Mouse (Mus musculus) liver, embryonic 12.5 days (tissue): ENCODE measurements around the gene Begain. TPM values are rescaled to one million over a fixed set of nuclear protein-coding genes. Genes with fewer than 3 reads are reported as not detected.
A peak's percentile ranks its signal among the peaks of the same experiment; 100 is the strongest.

Experiments used
- ATAC-seq: fragments of 200-750 bp; cut with Nextera tagmentation; 2 replicates; pipeline ENCODE4 v1.8.0; 2017; ENCODE audit warnings: moderate number of reproducible peaks, mild to moderate bottlenecking, moderate library complexity
- H3K27ac ChIP-seq: fragments of 300-500 bp; sonication (generic); 2 replicates; pipeline ENCODE4 v1.5.1; 2016; ENCODE audit warnings: mild to moderate bottlenecking
- H3K27me3 ChIP-seq: fragments of 300-500 bp; sonication (generic); replicated peaks from 2 replicates; pipeline ENCODE4 v1.6.1; 2016; ENCODE audit warnings: mild to moderate bottlenecking, moderate library complexity
- H3K36me3 ChIP-seq: fragments of 300-500 bp; sonication (generic); 2 replicates; pipeline ENCODE4 v1.6.1; 2016; ENCODE audit warnings: mild to moderate bottlenecking, moderate library complexity
- H3K4me1 ChIP-seq: fragments of 300-500 bp; sonication (generic); 2 replicates; pipeline ENCODE4 v1.6.1; 2016
- H3K4me2 ChIP-seq: fragments of 300-500 bp; sonication (generic); 2 replicates; pipeline ENCODE4 v1.6.1; 2016; ENCODE audit warnings: mild to moderate bottlenecking, moderate library complexity
- H3K4me3 ChIP-seq: fragments of 300-500 bp; sonication (generic); 2 replicates; pipeline ENCODE4 v1.5.1; 2016; ENCODE audit warnings: mild to moderate bottlenecking, moderate library complexity
- H3K9ac ChIP-seq: fragments of 300-500 bp; sonication (generic); 2 replicates; pipeline ENCODE4 v1.6.1; 2016; ENCODE audit warnings: mild to moderate bottlenecking, moderate library complexity
- H3K9me3 ChIP-seq: fragments of 300-500 bp; sonication (generic); replicated peaks from 2 replicates; pipeline ENCODE4 v1.6.1; 2016; ENCODE audit warnings: mild to moderate bottlenecking, moderate library complexity
- WGBS: fragments of 180-500 bp; shearing (Covaris S2); methylation state at CpG from one replicate; pipeline ENCODE4 v1.1.7; 2016; ENCODE audit not compliant: insufficient replicate concordance; 5-methylcytosine and 5-hydroxymethylcytosine counted together
- polyA plus RNA-seq: library from polyadenylated mRNA; unstranded; fragments of >200 nt; fragmentation: Nextera tagmentation; extraction: Ambion mirVana; gene quantifications from 2 replicates; pipeline ENCODE4 v1.2.1, GENCODE M21; 2016

Gene Begain
- polyA plus RNA-seq, 1 experiment from 2014 or later: 1.9 TPM

DNA sequence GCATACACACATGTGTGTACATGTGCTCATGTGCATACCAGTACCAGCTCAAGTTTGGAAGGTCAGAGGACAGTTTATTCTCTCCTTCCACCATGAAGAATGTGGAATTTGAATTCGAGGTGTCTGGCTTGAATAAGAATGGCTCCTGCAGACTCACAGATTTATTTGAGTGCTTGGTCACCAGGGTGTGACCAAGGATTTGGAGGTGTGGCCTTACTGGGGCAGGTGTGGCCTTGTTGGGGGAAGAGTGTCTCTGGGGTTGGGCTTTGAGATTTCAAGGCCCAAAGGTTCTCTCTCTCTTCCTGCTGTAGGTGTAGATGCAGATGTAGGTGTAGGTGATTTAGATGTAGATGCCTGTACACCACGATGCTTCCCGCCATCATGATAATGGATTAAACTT, 15.5 kb upstream of the Begain start:
- Histone ChIP-seq H3K27ac (no peak overlapping the region), H3K9ac (no peak overlapping the region), H3K4me1 (no peaks in the 10 kb centered on the region), H3K36me3 (no peaks in the 10 kb centered on the region), H3K4me3 (no peak overlapping the region), H3K27me3 (no peaks in the 10 kb centered on the region), H3K9me3 (no peaks in the 10 kb centered on the region), H3K4me2 (no peak overlapping the region)
- 61% methylated on average over 3 of the region's 3 CpGs for WGBS
- no peak for ATAC-seq

DNA sequence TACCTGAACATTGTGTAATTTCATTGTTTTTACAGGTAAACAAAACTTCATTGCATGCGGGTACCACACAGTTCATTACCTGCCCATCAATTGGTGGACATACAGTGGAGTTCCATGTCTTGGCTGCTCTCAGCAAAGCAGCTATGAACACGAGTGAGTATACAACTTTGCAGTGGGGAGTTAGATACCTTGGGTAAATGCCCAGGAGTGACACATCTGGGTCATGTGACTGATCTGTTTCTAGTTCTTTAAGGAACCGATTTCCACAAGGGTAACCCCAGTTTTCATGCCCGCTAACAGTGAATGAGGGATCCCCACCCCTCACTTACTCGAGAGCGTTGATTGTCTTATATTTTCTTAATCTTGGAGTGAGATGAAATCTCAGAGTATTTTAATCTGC, 9.0 kb upstream of the Begain start:
- no peaks in the 10 kb centered on the region; the same call in 1 of the 2 replicates for H3K27me3 ChIP-seq
- no peak for ATAC-seq
- no peak overlapping the region for H3K9ac ChIP-seq
- no peaks in the 10 kb centered on the region for H3K9me3 ChIP-seq
- no peak overlapping the region for H3K4me3 ChIP-seq
- H3K4me1 ChIP-seq: no peaks in the 10 kb centered on the region
- no peak overlapping the region for H3K27ac ChIP-seq
- 57% methylated on average over 6 of the region's 6 CpGs for WGBS
- H3K36me3 ChIP-seq: no peaks in the 10 kb centered on the region
- no peak overlapping the region for H3K4me2 ChIP-seq

DNA sequence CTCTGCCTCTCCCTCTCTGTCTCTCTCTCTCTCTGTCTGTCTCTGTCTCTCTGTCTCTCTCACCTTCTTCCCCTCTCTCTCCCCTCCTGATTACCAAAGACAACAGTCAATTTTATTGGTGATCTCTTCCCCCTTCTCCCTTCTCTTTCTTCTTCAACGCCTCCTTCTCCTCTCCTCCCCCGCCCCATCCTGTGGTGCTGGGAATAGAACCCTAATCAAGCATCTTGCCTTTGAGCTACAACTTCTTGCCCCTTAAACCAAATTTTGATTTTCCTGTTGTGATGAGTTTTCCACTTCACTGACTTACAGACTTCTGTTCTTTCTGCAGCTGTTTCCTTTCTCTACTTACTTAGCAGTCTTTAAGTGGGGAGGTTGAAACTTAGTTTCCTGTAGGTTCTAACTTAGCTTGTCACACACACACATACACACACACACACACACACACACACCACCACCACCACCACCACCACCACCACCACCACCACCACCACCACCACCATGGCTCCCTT, 6.8 kb upstream of the Begain start:
- no peak overlapping the region for H3K4me2 ChIP-seq
- no peak overlapping the region for H3K27ac ChIP-seq
- no peaks in the 10 kb centered on the region for H3K9me3 ChIP-seq
- WGBS: 39% methylated on average over 2 of the region's 2 CpGs
- H3K27me3 ChIP-seq: peaks cover 1% of the 10 kb centered on the region; the same call in 1 of the 2 replicates
- no peak overlapping the region for H3K4me3 ChIP-seq
- no peak overlapping the region for H3K9ac ChIP-seq
- ATAC-seq: no peak
- H3K36me3 ChIP-seq: no peaks in the 10 kb centered on the region
- H3K4me1 ChIP-seq: no peaks in the 10 kb centered on the region

DNA sequence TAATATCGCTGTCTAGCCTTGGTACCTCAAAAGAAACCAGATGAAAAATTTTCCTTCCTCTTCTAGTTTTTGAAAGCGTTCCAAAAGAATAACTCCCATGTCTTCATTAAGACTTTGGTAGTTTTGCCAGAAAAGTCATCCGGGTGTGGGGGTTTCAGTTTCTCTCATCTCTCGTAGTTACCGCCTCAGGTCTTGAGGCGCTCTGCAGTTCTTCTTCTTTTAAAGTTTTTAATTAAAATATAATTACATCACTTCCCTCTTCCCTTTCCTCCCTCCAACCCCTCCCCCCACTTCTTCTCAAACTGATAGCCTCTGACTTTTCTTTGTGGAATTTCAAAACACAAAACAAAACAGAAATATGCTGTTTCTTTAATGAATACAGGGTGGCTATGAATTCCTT, 6.1 kb upstream of the Begain start:
- no peak overlapping the region for H3K4me3 ChIP-seq
- H3K4me1 ChIP-seq: no peaks in the 10 kb centered on the region
- WGBS: 69% methylated on average over 6 of the region's 6 CpGs
- H3K9me3 ChIP-seq: no peaks in the 10 kb centered on the region
- H3K4me2 ChIP-seq: no peak overlapping the region
- H3K9ac ChIP-seq: no peak overlapping the region
- H3K27ac ChIP-seq: no peak overlapping the region
- peaks cover 7% of the 10 kb centered on the region; the same call in 1 of the 2 replicates for H3K27me3 ChIP-seq
- no peaks in the 10 kb centered on the region for H3K36me3 ChIP-seq
- ATAC-seq: no peak

DNA sequence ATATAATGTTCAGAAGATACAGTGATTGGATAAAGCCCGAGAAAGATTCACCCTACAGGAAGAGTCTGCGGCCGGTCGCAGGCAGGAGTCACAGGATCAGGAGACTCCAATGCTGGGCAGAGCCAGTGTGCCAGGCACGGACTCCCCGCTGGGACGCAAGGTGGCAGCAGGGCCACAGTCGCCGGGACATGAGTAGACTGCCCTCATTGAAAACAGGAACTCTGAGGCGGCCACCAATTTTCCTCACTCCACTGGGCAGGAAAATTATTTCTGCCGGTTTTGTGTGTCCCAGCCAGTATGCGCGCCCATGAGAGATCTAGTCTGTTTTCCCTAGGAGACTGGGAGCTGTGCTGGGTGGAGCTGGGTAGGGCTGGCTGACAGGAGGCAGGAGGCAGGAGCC, 3.2 kb upstream of the Begain start:
- WGBS: 73% methylated on average over 13 of the region's 13 CpGs
- Histone ChIP-seq H3K9ac (no peak overlapping the region), H3K4me2 (no peak overlapping the region), H3K36me3 (no peaks in the 10 kb centered on the region), H3K27ac (no peak overlapping the region), H3K4me3 (no peak overlapping the region), H3K9me3 (no peaks in the 10 kb centered on the region), H3K27me3 (peaks cover 32% of the 10 kb centered on the region), H3K4me1 (no peaks in the 10 kb centered on the region)
- ATAC-seq: no peak

DNA sequence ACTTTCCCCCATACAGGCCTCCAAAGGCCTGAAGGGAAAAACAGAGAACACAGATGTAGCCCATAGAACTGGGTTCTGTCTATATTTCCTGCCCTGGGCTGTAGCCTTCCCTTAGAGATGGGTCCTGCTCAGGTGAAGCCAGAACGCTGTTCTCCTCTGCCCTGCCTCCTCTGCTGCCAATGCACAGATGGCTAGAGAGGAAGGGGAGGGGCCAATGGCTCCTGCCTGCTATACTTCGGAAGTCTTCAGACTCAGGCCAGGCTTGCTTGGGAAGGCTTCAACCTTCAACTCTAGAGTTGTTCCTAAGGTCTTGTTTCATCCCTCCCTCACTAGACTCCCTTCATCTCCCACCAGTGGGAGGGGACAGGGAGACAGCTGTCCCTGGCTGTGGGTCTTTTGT, 1.7 kb upstream of the Begain start:
- 33% methylated on average over 2 of the region's 2 CpGs for WGBS
- H3K27me3 ChIP-seq: peaks cover 43% of the 10 kb centered on the region
- no peak overlapping the region for H3K9ac ChIP-seq

DNA sequence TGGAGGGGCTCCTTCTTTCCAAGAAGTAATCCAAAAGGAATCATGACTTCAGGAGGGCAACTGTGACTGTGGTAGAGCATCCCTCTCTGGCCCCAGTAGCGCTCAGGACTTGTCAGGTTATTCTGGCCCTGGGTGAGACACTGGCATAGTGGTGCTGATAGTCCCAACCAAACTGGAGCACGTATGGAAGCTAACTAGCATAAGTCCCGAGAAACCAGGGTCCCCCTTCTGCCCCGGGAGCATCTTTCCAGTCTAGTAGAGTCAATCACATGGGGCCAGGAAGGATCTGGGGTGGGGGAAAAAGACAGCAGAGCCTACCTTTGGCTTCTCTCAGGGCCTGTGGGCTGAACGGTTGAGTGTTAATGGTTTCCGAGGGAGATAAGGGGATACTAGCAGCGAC, 721 bp upstream of the Begain start:
- ATAC-seq: no peak
- Histone ChIP-seq H3K27ac (no peak overlapping the region), H3K4me3 (no peak overlapping the region)

More for the DNA sequence above, 1.7 kb upstream of the Begain start:
- H3K4me2 ChIP-seq: no peak overlapping the region
- no peaks in the 10 kb centered on the region for H3K4me1 ChIP-seq
- no peak overlapping the region for H3K27ac ChIP-seq
- no peaks in the 10 kb centered on the region for H3K9me3 ChIP-seq
- no peaks in the 10 kb centered on the region for H3K36me3 ChIP-seq
- ATAC-seq: no peak
- no peak overlapping the region for H3K4me3 ChIP-seq

DNA sequence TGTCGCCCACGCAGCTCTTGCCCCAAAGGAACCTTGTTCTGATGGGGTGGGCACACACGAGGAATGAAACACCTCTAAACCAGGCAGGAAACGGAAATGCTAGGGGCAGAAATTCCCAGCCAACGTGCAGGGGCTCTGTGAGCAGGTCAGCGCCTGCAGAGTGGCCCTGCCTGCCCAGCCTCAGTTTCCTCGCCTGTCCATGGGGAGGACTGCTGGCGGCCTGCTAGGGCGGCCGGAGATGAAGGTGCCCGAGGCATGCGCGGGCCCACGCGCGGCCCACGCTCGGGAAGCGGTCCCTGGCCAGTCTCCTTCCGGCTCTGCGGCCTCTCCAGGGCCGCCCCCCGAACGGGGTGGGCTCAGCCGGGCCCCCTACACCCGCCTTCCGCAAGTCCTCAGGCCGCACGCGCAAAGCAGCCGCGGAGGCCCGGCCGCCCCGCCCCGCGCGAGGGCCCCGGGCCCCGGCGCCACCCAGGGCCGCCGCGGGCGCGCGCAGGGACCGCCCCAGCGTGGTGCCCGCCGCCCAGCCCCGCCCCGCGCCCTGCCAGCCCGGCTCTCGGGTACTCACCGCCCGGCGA, 369 bp downstream of the Begain start:
- Histone ChIP-seq H3K27me3 (peaks cover 55% of the 10 kb centered on the region), H3K27ac (no peak overlapping the region), H3K4me3 (peak overlapping the region; percentile 51), H3K9me3 (no peaks in the 10 kb centered on the region), H3K4me2 (peak overlapping the region; percentile 72), H3K9ac (peak overlapping the region; percentile 32; the same call in 1 of the 2 replicates), H3K36me3 (no peaks in the 10 kb centered on the region), H3K4me1 (no peaks in the 10 kb centered on the region)
- whole genome bisulfite sequencing: 3% methylated on average over 55 of the region's 59 CpGs
- ATAC-seq: peak; percentile 70

More for the DNA sequence above, 721 bp upstream of the Begain start:
- peaks cover 53% of the 10 kb centered on the region for H3K27me3 ChIP-seq
- H3K36me3 ChIP-seq: no peaks in the 10 kb centered on the region
- H3K9ac ChIP-seq: no peak overlapping the region
- no peaks in the 10 kb centered on the region for H3K4me1 ChIP-seq
- H3K4me2 ChIP-seq: peak overlapping the region; percentile 72; the same call in 1 of the 2 replicates
- WGBS: 37% methylated on average over 7 of the region's 7 CpGs
- H3K9me3 ChIP-seq: no peaks in the 10 kb centered on the region

DNA sequence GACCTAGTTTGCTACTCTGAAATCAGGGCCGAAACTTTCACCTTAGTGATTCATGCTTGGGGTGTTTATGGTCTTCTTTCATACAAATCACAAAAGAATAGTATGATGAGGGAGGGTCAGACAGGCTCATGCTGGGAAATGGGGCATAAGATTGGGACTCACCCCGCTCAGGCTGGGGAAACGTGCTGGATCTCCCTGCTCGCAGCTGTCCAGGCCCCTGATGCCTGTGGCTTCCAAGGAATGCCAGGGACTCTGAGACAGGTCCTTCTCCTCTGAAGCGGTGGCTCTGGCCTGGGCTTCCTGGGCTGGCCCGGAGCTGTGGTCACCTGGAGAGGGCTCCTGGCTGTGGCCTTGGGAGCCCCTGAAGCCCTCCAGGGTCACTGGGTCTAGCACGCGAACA, 9.4 kb downstream of the Begain start:
- Histone ChIP-seq H3K4me3 (no peak overlapping the region), H3K4me2 (no peak overlapping the region), H3K27ac (no peak overlapping the region), H3K36me3 (no peaks in the 10 kb centered on the region), H3K4me1 (no peaks in the 10 kb centered on the region), H3K27me3 (peaks cover 54% of the 10 kb centered on the region), H3K9ac (no peak overlapping the region), H3K9me3 (no peaks in the 10 kb centered on the region)
- ATAC-seq: no peak
- 67% methylated on average over 8 of the region's 8 CpGs for WGBS

DNA sequence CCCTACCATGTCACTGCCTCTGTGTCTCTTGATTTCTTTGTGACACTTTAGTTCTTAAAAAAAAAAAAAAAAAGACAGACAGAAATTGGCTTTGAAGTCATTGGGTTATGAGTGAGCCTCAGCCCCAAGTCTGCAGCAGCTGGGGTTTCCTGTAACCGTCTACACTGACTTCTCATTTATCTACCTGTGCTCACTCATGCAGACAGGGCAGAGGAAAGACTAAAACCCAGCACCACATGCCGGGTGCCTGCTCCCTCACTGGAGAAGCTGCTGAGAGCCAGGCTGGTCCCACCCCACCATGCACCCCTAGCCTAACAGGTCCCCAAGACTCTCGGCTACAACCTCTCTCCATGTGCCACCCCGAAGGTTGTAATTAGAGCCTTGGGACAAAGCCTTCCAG, 10.3 kb downstream of the Begain start:
- Histone ChIP-seq H3K36me3 (no peaks in the 10 kb centered on the region), H3K27me3 (peaks cover 61% of the 10 kb centered on the region), H3K9ac (no peak overlapping the region), H3K4me1 (no peaks in the 10 kb centered on the region), H3K27ac (no peak overlapping the region), H3K4me3 (no peak overlapping the region), H3K9me3 (no peaks in the 10 kb centered on the region), H3K4me2 (no peak overlapping the region)
- 53% methylated on average over 4 of the region's 4 CpGs for WGBS
- no peak for ATAC-seq

DNA sequence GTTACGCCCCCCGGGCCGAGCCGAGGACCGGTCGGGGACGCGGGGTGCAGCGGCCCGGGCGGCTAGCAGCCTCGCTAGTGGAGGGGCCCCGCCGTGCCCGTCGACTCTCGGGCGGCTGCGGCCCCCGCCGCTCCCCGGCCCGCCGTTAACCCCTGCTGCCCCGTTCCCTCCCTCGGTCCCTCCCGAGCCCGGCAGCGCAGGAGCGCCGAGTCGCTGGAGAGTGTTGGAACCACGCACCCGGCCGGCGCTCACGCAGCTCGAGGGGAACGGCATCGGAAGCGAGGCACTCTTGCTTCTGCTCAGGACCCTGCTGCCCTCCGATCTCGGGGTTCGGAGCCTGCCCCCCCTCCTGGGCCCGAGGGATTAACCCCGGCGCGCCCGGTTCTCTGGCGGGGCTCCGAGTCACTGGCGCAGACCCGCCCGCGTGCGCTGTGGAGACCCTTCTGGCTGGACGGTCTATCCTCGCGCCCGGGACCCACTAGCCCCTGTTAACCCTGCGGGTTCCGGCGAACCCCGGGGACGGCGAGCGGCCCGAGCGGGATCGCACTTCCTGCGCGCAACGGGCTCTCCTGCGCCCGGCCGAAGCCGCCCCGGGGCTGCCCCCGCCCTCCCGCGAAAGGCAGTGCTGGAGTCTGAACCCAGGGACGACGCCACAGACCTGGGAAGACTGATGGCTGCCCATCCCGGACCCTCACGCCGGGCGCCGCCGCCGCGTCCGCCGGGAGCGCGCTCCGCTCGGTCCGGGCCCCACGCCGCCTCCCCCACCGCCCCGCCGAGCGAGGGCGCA, 14.8 kb downstream of the Begain start:
- Histone ChIP-seq H3K27me3 (peaks cover 95% of the 10 kb centered on the region), H3K9ac (0 out of 2 replicates have a peak overlapping the region, but pooled peaks have one; percentile 22)
- under 1% methylated on average over 85 of the region's 105 CpGs for WGBS

DNA sequence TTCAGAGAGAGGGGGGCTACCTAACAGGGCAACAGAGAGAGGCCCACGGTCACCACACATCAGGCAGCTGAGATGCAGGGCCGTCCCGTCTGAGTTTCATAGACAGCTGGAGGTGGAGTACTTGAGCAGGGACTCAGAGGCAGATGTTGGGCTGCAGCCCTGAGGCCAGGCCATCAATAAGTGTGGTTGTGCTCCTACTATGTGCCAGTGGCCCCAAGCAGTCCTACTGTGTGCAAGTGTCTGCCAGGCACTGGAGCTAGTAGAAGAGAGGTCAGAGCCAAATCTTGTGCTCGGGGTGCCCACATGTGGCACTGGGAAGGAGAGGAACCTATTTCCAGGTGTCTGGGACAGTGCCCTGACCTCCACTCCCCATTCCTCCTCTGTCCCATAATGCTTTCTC, 18.1 kb downstream of the Begain start:
- Histone ChIP-seq H3K36me3 (no peaks in the 10 kb centered on the region), H3K27ac (no peak overlapping the region), H3K27me3 (peaks cover 86% of the 10 kb centered on the region), H3K4me2 (no peak overlapping the region), H3K9ac (no peak overlapping the region), H3K9me3 (no peaks in the 10 kb centered on the region), H3K4me1 (no peaks in the 10 kb centered on the region), H3K4me3 (no peak overlapping the region)
- WGBS: 76% methylated on average over 4 of the region's 4 CpGs
- no peak for ATAC-seq

More for the DNA sequence above, 14.8 kb downstream of the Begain start:
- no peaks in the 10 kb centered on the region for H3K4me1 ChIP-seq
- no peaks in the 10 kb centered on the region for H3K9me3 ChIP-seq
- ATAC-seq: no peak
- H3K4me2 ChIP-seq: peak overlapping the region; percentile 62
- no peak overlapping the region for H3K27ac ChIP-seq
- H3K36me3 ChIP-seq: no peaks in the 10 kb centered on the region
- H3K4me3 ChIP-seq: peak overlapping the region; percentile 48
